Mouse (Mus musculus): ENCODE data around the gene Hmga2. TPM values are rescaled to one million over a fixed set of nuclear protein-coding genes. Genes with fewer than 3 reads are reported as not detected.

Hmga2 gene
- polyA plus RNA-seq, 1 experiment from 2014 or later, result 7.8 TPM

DNA sequence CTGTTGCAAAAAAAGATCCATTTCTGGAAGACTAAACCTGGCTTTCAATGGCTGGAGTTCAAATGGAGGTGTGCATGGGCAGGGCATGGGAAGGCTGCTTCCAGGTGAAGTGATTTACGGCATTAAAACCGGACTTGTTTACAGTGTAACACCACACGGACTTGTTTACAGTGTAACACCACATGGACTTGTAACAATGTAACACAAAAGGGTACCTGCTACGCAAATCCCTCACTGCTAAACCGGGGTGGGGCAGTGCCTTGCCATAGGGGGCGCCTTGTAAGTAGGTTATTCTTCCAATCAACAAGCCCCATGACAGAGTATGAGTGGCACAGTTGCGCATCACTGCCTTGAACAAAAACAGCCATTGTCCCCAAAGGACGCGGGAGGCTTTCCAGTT, 44.2 kb downstream of the Hmga2 start:
- peaks cover 42% of the 10 kb centered on the region for H3K4me1 ChIP-seq (replicated peaks; ENCODE audit: insufficient read depth, low read length)
- no peaks in the 10 kb centered on the region for H3K9me3 ChIP-seq (replicated peaks; ENCODE audit: low read length)
- H3K27me3 ChIP-seq (ENCODE audit: insufficient read depth, low read length), result no peaks in the 10 kb centered on the region
- ATAC-seq (replicated peaks; ENCODE audit: low FRiP score, low read depth), result no peak
- H3K9ac ChIP-seq (ENCODE audit: low read depth, low read length), result no peak overlapping the region
- no peak overlapping the region for H3K4me2 ChIP-seq (ENCODE audit: low read length)
- no peak overlapping the region for H3K27ac ChIP-seq
- peak; percentile 33; the same call in 1 of the 2 replicates for TF ChIP-seq CTCF (IDR thresholded peaks at IDR 0.05; ENCODE audit: low read depth)
- no peak for DNase-seq (ENCODE audit: low spot score)
- 0 out of 2 replicates have a peak, but pooled peaks cover 3% of the 10 kb centered on the region for H3K36me3 ChIP-seq (ENCODE audit: insufficient read depth, low read length)
- WGBS, result 58% methylated on average over 9 of the region's 9 CpGs
- no peak overlapping the region for H3K4me3 ChIP-seq (replicated peaks; ENCODE audit: low read depth, low read length)

GRCm38 (mm10) chr10:120431435-120431834, 44.8 kb downstream of the Hmga2 start:
- TF ChIP-seq CTCF (IDR thresholded peaks at IDR 0.05; ENCODE audit: low read depth), result peak; percentile 79
- no peak overlapping the region for H3K4me3 ChIP-seq (replicated peaks; ENCODE audit: low read depth, low read length)
- peaks cover 42% of the 10 kb centered on the region for H3K4me1 ChIP-seq (replicated peaks; ENCODE audit: insufficient read depth, low read length)
- H3K36me3 ChIP-seq (ENCODE audit: insufficient read depth, low read length), result 0 out of 2 replicates have a peak, but pooled peaks cover 3% of the 10 kb centered on the region
- no peak overlapping the region for H3K27ac ChIP-seq
- no peak overlapping the region for H3K4me2 ChIP-seq (ENCODE audit: low read length)
- no peaks in the 10 kb centered on the region for H3K9me3 ChIP-seq (replicated peaks; ENCODE audit: low read length)
- 40% methylated on average over 2 of the region's 2 CpGs for WGBS
- peak; percentile 61 for DNase-seq (ENCODE audit: low spot score)
- no peak overlapping the region for H3K9ac ChIP-seq (ENCODE audit: low read depth, low read length)
- no peak for ATAC-seq (replicated peaks; ENCODE audit: low FRiP score, low read depth)
- no peaks in the 10 kb centered on the region for H3K27me3 ChIP-seq (ENCODE audit: insufficient read depth, low read length)

- Histone ChIP-seq H3K4me2 (ENCODE audit: low read length) (no peak overlapping the region; the same call in 1 of the 2 replicates), H3K4me3 (replicated peaks; ENCODE audit: low read depth, low read length) (no peak overlapping the region), H3K9me3 (replicated peaks; ENCODE audit: low read length) (no peaks in the 10 kb centered on the region), H3K36me3 (ENCODE audit: insufficient read depth, low read length) (0 out of 2 replicates have a peak, but pooled peaks cover 3% of the 10 kb centered on the region), H3K4me1 (replicated peaks; ENCODE audit: insufficient read depth, low read length) (peaks cover 42% of the 10 kb centered on the region), H3K27ac (no peak overlapping the region), H3K27me3 (ENCODE audit: insufficient read depth, low read length) (no peaks in the 10 kb centered on the region), H3K9ac (ENCODE audit: low read depth, low read length) (no peak overlapping the region)
- 28% methylated on average over 7 of the region's 7 CpGs for WGBS
- ATAC-seq (replicated peaks; ENCODE audit: low FRiP score, low read depth) (no peak), DNase-seq (ENCODE audit: low spot score) (peak; percentile 74)
- no peak for TF ChIP-seq CTCF (IDR thresholded peaks at IDR 0.05; ENCODE audit: low read depth)
These were observed 45.8 kb downstream of the Hmga2 start for GRCm38 (mm10) chr10:120430422-120430821.

DNA sequence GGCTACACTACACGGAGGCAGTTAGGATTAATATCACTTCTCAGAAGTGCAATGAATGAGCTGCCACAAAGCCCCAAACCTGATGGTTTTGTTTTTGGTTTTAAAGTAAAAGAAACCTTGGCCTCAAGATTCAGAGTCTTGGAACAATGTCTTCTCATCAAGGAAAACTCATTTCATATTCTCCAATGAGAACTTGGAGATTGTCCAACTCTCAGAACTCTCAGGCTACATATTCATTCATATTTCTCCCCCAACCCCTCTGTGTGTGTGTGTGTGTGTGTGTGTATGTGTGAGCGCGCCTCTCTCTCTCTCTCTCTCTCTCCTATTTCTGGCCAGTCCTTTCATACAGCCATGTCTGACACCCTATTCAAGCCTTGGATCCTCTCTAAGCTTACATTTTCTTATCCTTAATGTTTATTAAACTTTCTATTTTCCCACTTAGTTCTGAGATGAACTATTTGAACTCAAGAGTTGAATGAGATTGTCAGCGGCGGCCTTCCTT, 46.5 kb downstream of the Hmga2 start:
- no peaks in the 10 kb centered on the region for H3K27me3 ChIP-seq (ENCODE audit: insufficient read depth, low read length)
- H3K9ac ChIP-seq (ENCODE audit: low read depth, low read length), result no peak overlapping the region
- ATAC-seq (replicated peaks; ENCODE audit: low FRiP score, low read depth), result no peak
- H3K4me2 ChIP-seq (ENCODE audit: low read length), result no peak overlapping the region; the same call in 1 of the 2 replicates
- H3K27ac ChIP-seq, result no peak overlapping the region; the same call in 1 of the 2 replicates
- no peak overlapping the region for H3K4me3 ChIP-seq (replicated peaks; ENCODE audit: low read depth, low read length)
- no peaks in the 10 kb centered on the region for H3K9me3 ChIP-seq (replicated peaks; ENCODE audit: low read length)
- DNase-seq (ENCODE audit: low spot score), result no peak
- H3K36me3 ChIP-seq (ENCODE audit: insufficient read depth, low read length), result 0 out of 2 replicates have a peak, but pooled peaks cover 3% of the 10 kb centered on the region
- no peak for TF ChIP-seq CTCF (IDR thresholded peaks at IDR 0.05; ENCODE audit: low read depth)
- peaks cover 37% of the 10 kb centered on the region for H3K4me1 ChIP-seq (replicated peaks; ENCODE audit: insufficient read depth, low read length)
- 59% methylated on average over 5 of the region's 5 CpGs for WGBS

DNA sequence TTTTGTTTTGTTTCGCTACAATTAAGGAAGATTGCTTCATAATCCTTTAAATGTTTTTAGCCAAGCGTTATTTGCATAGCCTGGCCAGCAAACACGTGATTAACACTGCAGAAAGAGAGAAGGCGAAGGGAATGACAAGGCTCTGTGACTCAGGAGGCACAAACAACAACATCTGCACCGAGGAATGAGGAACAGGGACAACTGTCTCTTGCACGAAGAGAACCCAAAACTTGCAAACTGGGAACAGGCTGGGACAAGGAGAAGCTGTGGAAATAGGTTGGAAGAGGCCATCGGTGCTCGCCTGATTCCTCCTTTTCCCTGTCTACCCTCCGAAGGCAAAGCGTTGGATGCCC, 47.1 kb downstream of the Hmga2 start:
- no peak for DNase-seq (ENCODE audit: low spot score)

DNA sequence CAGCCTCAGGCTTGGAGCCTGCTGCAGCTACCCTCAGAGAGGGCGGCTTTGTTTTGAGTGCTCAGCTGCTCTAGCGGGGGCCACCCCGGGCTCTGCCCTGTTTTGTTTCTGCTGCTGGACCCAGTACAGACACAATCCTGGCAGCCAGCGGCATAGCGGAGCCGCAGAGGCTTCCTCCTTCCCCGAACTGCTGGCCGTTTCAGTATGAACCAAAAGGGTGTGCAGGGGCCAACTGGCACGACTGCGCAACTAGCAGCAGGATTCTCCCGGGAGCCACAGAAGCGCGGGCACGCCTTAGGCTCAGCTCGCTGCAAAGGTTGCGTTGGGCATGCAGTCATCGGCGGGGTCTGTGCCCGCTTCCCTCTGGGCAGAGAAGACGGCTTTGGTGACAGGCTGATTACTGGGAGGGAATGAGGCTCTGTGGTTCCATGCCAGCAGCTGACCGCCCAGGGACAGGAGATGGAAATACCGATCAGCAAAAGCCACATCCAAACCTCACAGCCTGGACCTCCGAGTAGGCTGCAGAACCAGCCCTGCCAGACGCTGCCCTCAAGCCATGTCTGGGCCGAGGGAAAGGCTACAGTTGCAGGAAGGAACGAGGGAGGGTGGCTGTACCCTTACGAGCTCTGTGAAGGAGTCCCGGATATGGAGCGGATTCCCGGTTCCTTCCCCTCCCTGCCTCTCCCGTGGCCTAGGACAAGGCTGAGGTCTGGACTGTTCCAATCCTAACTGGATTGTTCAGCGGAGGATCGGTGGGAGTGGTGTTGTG, 47.7 kb downstream of the Hmga2 start:
- Histone ChIP-seq H3K4me1 (replicated peaks; ENCODE audit: insufficient read depth, low read length) (peaks cover 37% of the 10 kb centered on the region), H3K36me3 (ENCODE audit: insufficient read depth, low read length) (0 out of 2 replicates have a peak, but pooled peaks cover 3% of the 10 kb centered on the region), H3K4me2 (ENCODE audit: low read length) (peak overlapping the region; percentile 43), H3K27ac (peak overlapping the region; percentile 20), H3K4me3 (replicated peaks; ENCODE audit: low read depth, low read length) (no peak overlapping the region), H3K9me3 (replicated peaks; ENCODE audit: low read length) (no peaks in the 10 kb centered on the region), H3K27me3 (ENCODE audit: insufficient read depth, low read length) (no peaks in the 10 kb centered on the region), H3K9ac (ENCODE audit: low read depth, low read length) (no peak overlapping the region)
- DNase-seq (ENCODE audit: low spot score), result peak; percentile 61
- WGBS, result 34% methylated on average over 33 of the region's 33 CpGs
- no peak; the same call in 1 of the 2 replicates for ATAC-seq (replicated peaks; ENCODE audit: low FRiP score, low read depth)
- TF ChIP-seq CTCF (IDR thresholded peaks at IDR 0.05; ENCODE audit: low read depth), result no peak

More for the DNA sequence above, 47.1 kb downstream of the Hmga2 start:
- ATAC-seq (replicated peaks; ENCODE audit: low FRiP score, low read depth), result no peak
- H3K4me1 ChIP-seq (replicated peaks; ENCODE audit: insufficient read depth, low read length), result peaks cover 37% of the 10 kb centered on the region
- peak overlapping the region; percentile 20; the same call in 1 of the 2 replicates for H3K27ac ChIP-seq
- 62% methylated on average over 10 of the region's 10 CpGs for WGBS
- no peaks in the 10 kb centered on the region for H3K27me3 ChIP-seq (ENCODE audit: insufficient read depth, low read length)
- no peak overlapping the region for H3K9ac ChIP-seq (ENCODE audit: low read depth, low read length)
- no peaks in the 10 kb centered on the region for H3K9me3 ChIP-seq (replicated peaks; ENCODE audit: low read length)
- H3K4me3 ChIP-seq (replicated peaks; ENCODE audit: low read depth, low read length), result no peak overlapping the region
- 0 out of 2 replicates have a peak, but pooled peaks cover 3% of the 10 kb centered on the region for H3K36me3 ChIP-seq (ENCODE audit: insufficient read depth, low read length)
- H3K4me2 ChIP-seq (ENCODE audit: low read length), result peak overlapping the region; percentile 43
- no peak for TF ChIP-seq CTCF (IDR thresholded peaks at IDR 0.05; ENCODE audit: low read depth)
